Mouse (Mus musculus) neural tube, embryonic 12.5 days (tissue): Measurements from ENCODE around the gene 1700123L14Rik. TPM values are rescaled to one million over a fixed set of nuclear protein-coding genes. Genes with fewer than 3 reads are reported as not detected.
"Not testable (repeated sequence)": the region's sequence is repeated elsewhere in the genome, so short reads cannot be mapped to it uniquely, and the experiment has no call there.

Experiments used
- ATAC-seq: fragments of 200-750 bp; cut with Nextera tagmentation; 2 replicates; pipeline ENCODE4 v1.8.0; 2017; ENCODE audit warnings: low read depth, mild to moderate bottlenecking, moderate TSS enrichment, moderate library complexity; ENCODE audit not compliant: low FRiP score
- H3K27ac ChIP-seq: fragments of 300-500 bp; sonication (generic); 2 replicates; pipeline ENCODE4 v1.5.1; 2016
- H3K27me3 ChIP-seq: fragments of 300-500 bp; sonication (generic); replicated peaks from 2 replicates; pipeline ENCODE4 v1.6.1; 2016; ENCODE audit warnings: mild to moderate bottlenecking
- H3K36me3 ChIP-seq: fragments of 300-500 bp; sonication (generic); 2 replicates; pipeline ENCODE4 v1.6.1; 2016; ENCODE audit warnings: mild to moderate bottlenecking
- H3K4me1 ChIP-seq: fragments of 300-500 bp; sonication (generic); 2 replicates; pipeline ENCODE4 v1.6.1; 2016
- H3K4me2 ChIP-seq: fragments of 300-500 bp; sonication (generic); replicated peaks from 2 replicates; pipeline ENCODE4 v1.6.1; 2016; ENCODE audit warnings: mild to moderate bottlenecking
- H3K4me3 ChIP-seq: fragments of 300-500 bp; sonication (generic); 2 replicates; pipeline ENCODE4 v1.5.1; 2016
- H3K9ac ChIP-seq: fragments of 300-500 bp; sonication (generic); 2 replicates; pipeline ENCODE4 v1.6.1; 2016; ENCODE audit warnings: mild to moderate bottlenecking
- H3K9me3 ChIP-seq: fragments of 300-500 bp; sonication (generic); 2 replicates; pipeline ENCODE4 v1.6.1; 2016; ENCODE audit warnings: mild to moderate bottlenecking
- whole genome bisulfite sequencing: fragments of 180-500 bp; shearing (Covaris S2); methylation state at CpG from one replicate; pipeline ENCODE4 v1.1.7; 2016; 5-methylcytosine and 5-hydroxymethylcytosine counted together
- polyA plus RNA-seq: library from polyadenylated mRNA; unstranded; fragments of >200 nt; fragmentation: Nextera tagmentation; extraction: Ambion mirVana; gene quantifications from 2 replicates; pipeline ENCODE4 v1.2.1, GENCODE M21; 2016

Gene 1700123L14Rik
- 0.10 TPM in 1 of 2 replicates, not detected in the other for polyA plus RNA-seq

GRCm38 (mm10) chr6:96165818-96166379 lies at the start of gene 1700123L14Rik:
1700123L14Rik (minus strand) TSS chr6:96166243.
- Histone ChIP-seq H3K9ac (no peak within 1 kb of the TSS), H3K9me3 (no peaks in the 10 kb centered on the region), H3K36me3 (no peaks in the 10 kb centered on the region), H3K4me3 (no peak within 1 kb of the TSS), H3K27me3 (no peaks in the 10 kb centered on the region), H3K4me1 (no peaks in the 10 kb centered on the region), H3K4me2 (no peak within 1 kb of the TSS), H3K27ac (no peak within 1 kb of the TSS)
- ATAC-seq = no peak
- 86% methylated on average over 18 of the region's 18 CpGs for WGBS

GRCm38 (mm10) chr6:96205395-96205794 lies 39.4 kb upstream of the 1700123L14Rik start:
- Histone ChIP-seq H3K9me3 (no peaks in the 10 kb centered on the region), H3K27ac (no peak overlapping the region), H3K36me3 (no peaks in the 10 kb centered on the region), H3K4me2 (no peak overlapping the region), H3K9ac (no peak overlapping the region), H3K4me1 (no peaks in the 10 kb centered on the region), H3K4me3 (no peak overlapping the region), H3K27me3 (no peaks in the 10 kb centered on the region)
- ATAC-seq = no peak
- 98% methylated on average over 2 of the region's 2 CpGs for WGBS

GRCm38 (mm10) chr6:96198991-96199390 lies 32.9 kb upstream of the 1700123L14Rik start:
- H3K9ac ChIP-seq, H3K4me2 ChIP-seq, ATAC-seq, H3K27me3 ChIP-seq, H3K4me3 ChIP-seq, H3K4me1 ChIP-seq, H3K9me3 ChIP-seq, H3K27ac ChIP-seq, H3K36me3 ChIP-seq: not testable (repeated sequence)
- WGBS = 86% methylated on average over 2 of the region's 2 CpGs

GRCm38 (mm10) chr6:96186517-96186916 lies 20.5 kb upstream of the 1700123L14Rik start:
- ATAC-seq = no peak
- H3K27ac ChIP-seq = no peak overlapping the region
- WGBS = 79% methylated on average over 2 of the region's 2 CpGs
- no peaks in the 10 kb centered on the region for H3K27me3 ChIP-seq
- H3K36me3 ChIP-seq = no peaks in the 10 kb centered on the region
- no peak overlapping the region for H3K4me3 ChIP-seq
- no peak overlapping the region for H3K9ac ChIP-seq
- H3K9me3 ChIP-seq = no peaks in the 10 kb centered on the region
- no peaks in the 10 kb centered on the region for H3K4me1 ChIP-seq
- no peak overlapping the region for H3K4me2 ChIP-seq

- Histone ChIP-seq H3K27ac (no peak overlapping the region), H3K27me3 (no peaks in the 10 kb centered on the region), H3K9ac (no peak overlapping the region), H3K9me3 (no peaks in the 10 kb centered on the region), H3K36me3 (no peaks in the 10 kb centered on the region), H3K4me2 (no peak overlapping the region), H3K4me1 (no peaks in the 10 kb centered on the region), H3K4me3 (no peak overlapping the region)
- 83% methylated on average over 4 of the region's 4 CpGs for WGBS
- ATAC-seq = no peak
Measured at GRCm38 (mm10) chr6:96183392-96183791, 17.3 kb upstream of the 1700123L14Rik start.

GRCm38 (mm10) chr6:96178530-96178929 lies 12.5 kb upstream of the 1700123L14Rik start:
- H3K9me3 ChIP-seq = no peaks in the 10 kb centered on the region
- ATAC-seq = no peak

GRCm38 (mm10) chr6:96173681-96174080 lies 7.6 kb upstream of the 1700123L14Rik start:
- 80% methylated on average over 2 of the region's 3 CpGs for WGBS
- no peak overlapping the region for H3K4me2 ChIP-seq
- no peak for ATAC-seq

More at GRCm38 (mm10) chr6:96178530-96178929, 12.5 kb upstream of the 1700123L14Rik start:
- H3K27ac ChIP-seq = no peak overlapping the region
- H3K4me2 ChIP-seq = no peak overlapping the region
- H3K4me3 ChIP-seq = no peak overlapping the region
- H3K9ac ChIP-seq = no peak overlapping the region
- H3K36me3 ChIP-seq = no peaks in the 10 kb centered on the region
- no peaks in the 10 kb centered on the region for H3K27me3 ChIP-seq
- no peaks in the 10 kb centered on the region for H3K4me1 ChIP-seq

GRCm38 (mm10) chr6:96167031-96167430 lies 988 bp upstream of the 1700123L14Rik start:
- no peak overlapping the region for H3K27ac ChIP-seq
- no peak overlapping the region for H3K9ac ChIP-seq
- no peak overlapping the region for H3K4me3 ChIP-seq
- H3K4me1 ChIP-seq = no peaks in the 10 kb centered on the region
- H3K27me3 ChIP-seq = no peaks in the 10 kb centered on the region
- no peak for ATAC-seq
- H3K4me2 ChIP-seq = no peak overlapping the region
- H3K36me3 ChIP-seq = no peaks in the 10 kb centered on the region
- H3K9me3 ChIP-seq = no peaks in the 10 kb centered on the region

More at GRCm38 (mm10) chr6:96173681-96174080, 7.6 kb upstream of the 1700123L14Rik start:
- H3K9ac ChIP-seq = no peak overlapping the region
- H3K4me1 ChIP-seq = no peaks in the 10 kb centered on the region
- no peaks in the 10 kb centered on the region for H3K27me3 ChIP-seq
- no peaks in the 10 kb centered on the region for H3K36me3 ChIP-seq
- no peak overlapping the region for H3K4me3 ChIP-seq
- no peaks in the 10 kb centered on the region for H3K9me3 ChIP-seq
- no peak overlapping the region for H3K27ac ChIP-seq

- Histone ChIP-seq H3K4me3 (no peak overlapping the region), H3K9me3 (no peaks in the 10 kb centered on the region), H3K27ac (no peak overlapping the region), H3K4me1 (no peaks in the 10 kb centered on the region), H3K9ac (no peak overlapping the region), H3K36me3 (no peaks in the 10 kb centered on the region), H3K27me3 (no peaks in the 10 kb centered on the region), H3K4me2 (no peak overlapping the region)
- no peak for ATAC-seq
- 91% methylated on average over 13 of the region's 13 CpGs for WGBS
Measured at GRCm38 (mm10) chr6:96165403-96165802, 640 bp downstream of the 1700123L14Rik start.

GRCm38 (mm10) chr6:96143326-96143725 lies 22.7 kb downstream of the 1700123L14Rik start:
- no peak overlapping the region for H3K27ac ChIP-seq
- no peak for ATAC-seq
- H3K27me3 ChIP-seq = no peaks in the 10 kb centered on the region
- no peaks in the 10 kb centered on the region for H3K4me1 ChIP-seq
- H3K4me3 ChIP-seq = no peak overlapping the region
- H3K9ac ChIP-seq = no peak overlapping the region
- no peaks in the 10 kb centered on the region for H3K9me3 ChIP-seq
- WGBS = 95% methylated on average over 1 of the region's 1 CpGs
- no peaks in the 10 kb centered on the region for H3K36me3 ChIP-seq
- no peak overlapping the region for H3K4me2 ChIP-seq

GRCm38 (mm10) chr6:96116534-96117272 lies 49.3 kb downstream of the 1700123L14Rik start:
- Histone ChIP-seq H3K4me1 (peaks cover 14% of the 10 kb centered on the region), H3K4me2 (peak overlapping the region; percentile 96), H3K27me3 (no peaks in the 10 kb centered on the region), H3K27ac (no peak overlapping the region), H3K9ac (peak overlapping the region; percentile 73), H3K36me3 (no peaks in the 10 kb centered on the region), H3K4me3 (peak overlapping the region; percentile 48), H3K9me3 (no peaks in the 10 kb centered on the region)
- 1% methylated on average over 32 of the region's 32 CpGs for WGBS
- peak; percentile 72 for ATAC-seq

- peak overlapping the region; percentile 73 for H3K9ac ChIP-seq
- peak overlapping the region; percentile 96 for H3K4me2 ChIP-seq
- no peak overlapping the region for H3K27ac ChIP-seq
- WGBS = 17% methylated on average over 6 of the region's 6 CpGs
- ATAC-seq = no peak; the same call in 1 of the 2 replicates
- H3K27me3 ChIP-seq = no peaks in the 10 kb centered on the region
- no peaks in the 10 kb centered on the region for H3K9me3 ChIP-seq
- H3K4me3 ChIP-seq = peak overlapping the region; percentile 48
- peaks cover 14% of the 10 kb centered on the region for H3K4me1 ChIP-seq
- no peaks in the 10 kb centered on the region for H3K36me3 ChIP-seq
Measured at GRCm38 (mm10) chr6:96116148-96116533, 49.9 kb downstream of the 1700123L14Rik start.
